Mouse (Mus musculus) thymus, adult 2 months (tissue): ENCODE measurements around the gene Bmp2k.

ENCODE experiments used
- CTCF ChIP-seq: fragments of 200-500 bp; IDR thresholded peaks from 2 replicates; pipeline ENCODE4 v1.5.1; 2012; ENCODE audit warnings: mild to moderate bottlenecking, control low read depth, low read length, moderate library complexity, borderline replicate concordance; ENCODE audit not compliant: control insufficient read depth, poor library complexity, insufficient read depth; ENCODE audit errors: extremely low read depth
- POLR2A ChIP-seq: fragments of 200-500 bp; IDR thresholded peaks from 2 replicates; pipeline ENCODE4 v1.6.1; 2012; ENCODE audit warnings: mild to moderate bottlenecking, low read length, control low read depth, moderate library complexity; ENCODE audit not compliant: control insufficient read depth, poor library complexity, insufficient read depth; ENCODE audit errors: extremely low read depth

DNA sequence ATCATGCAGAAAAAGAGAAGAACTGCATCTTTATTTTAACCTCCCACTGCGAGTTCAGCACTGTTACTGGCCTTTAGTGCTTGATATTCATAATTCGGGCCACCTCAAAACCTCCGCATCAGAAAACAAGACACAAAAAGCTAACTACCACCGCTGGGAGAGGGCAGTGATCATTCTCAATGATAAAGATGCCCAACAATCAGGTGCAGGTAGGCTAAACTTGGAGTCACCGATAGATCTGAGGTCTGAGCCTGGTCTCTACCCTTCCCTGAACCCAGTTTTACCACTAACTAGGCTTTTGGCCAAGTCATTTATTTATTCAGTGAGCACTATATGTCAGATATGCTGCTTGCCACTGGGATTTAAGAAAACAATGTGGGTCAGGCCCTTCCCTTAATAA, 4.8 kb upstream of the Bmp2k start:
- no peak for TF ChIP-seq CTCF
- TF ChIP-seq POLR2A = no peak
